Mouse (Mus musculus) natural killer cell, adult 2 months (primary cell): ENCODE measurements at regions not wholly inside any gene's neighbourhood (a gene's known extent, or its start where the extent isn't known, plus 50 kb on each side); places are given as distances from the start of the nearest gene placed in this dataset.

ENCODE experiments used
- DNase-seq, 2 experiments: peaks; one replicate each; pipeline ENCODE4 v3.0.0; 2022; ENCODE audit warnings: low spot score in 2 of 2

DNA sequence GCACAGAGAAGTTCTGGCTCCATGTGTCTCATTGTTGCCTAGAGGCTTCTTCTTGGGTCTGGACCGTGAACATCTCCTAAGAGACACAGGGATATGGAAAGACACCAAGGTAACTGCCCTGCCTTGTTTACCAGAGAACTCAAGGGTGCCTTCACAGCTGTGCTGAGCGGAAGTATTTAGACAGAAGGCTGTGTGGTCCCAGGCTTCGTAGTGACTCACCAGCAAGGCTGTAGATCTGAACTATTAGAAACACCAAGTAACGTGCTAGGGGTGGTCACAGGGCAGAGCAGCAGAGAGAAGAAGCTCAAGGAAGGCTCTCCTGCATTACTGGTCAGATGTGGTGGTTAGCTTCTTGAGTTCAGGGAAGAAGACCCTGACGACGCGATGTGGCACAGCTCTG is 51.6 kb upstream of the Lpp start:
- DNase-seq, result no peak

DNA sequence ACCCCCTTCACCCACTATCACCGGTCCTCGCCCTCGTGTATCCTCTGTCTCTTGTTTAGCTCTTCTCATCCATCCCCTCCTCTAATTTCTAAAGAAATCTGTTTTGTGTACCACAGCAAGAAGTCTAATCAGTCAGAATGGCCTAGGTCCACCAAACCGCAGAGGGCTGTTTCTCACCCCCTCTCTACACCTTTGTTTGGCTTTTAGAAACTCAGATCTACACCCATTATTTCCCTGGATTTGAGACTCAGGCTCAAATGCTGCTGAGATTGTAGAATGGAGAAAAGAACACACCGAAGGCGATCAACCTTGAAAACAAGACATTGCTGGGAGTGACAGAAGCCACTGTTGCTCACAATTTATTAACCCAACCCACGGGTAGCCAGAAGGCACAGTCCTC is 52.7 kb upstream of the Lpp start:
- no peak for DNase-seq

DNA sequence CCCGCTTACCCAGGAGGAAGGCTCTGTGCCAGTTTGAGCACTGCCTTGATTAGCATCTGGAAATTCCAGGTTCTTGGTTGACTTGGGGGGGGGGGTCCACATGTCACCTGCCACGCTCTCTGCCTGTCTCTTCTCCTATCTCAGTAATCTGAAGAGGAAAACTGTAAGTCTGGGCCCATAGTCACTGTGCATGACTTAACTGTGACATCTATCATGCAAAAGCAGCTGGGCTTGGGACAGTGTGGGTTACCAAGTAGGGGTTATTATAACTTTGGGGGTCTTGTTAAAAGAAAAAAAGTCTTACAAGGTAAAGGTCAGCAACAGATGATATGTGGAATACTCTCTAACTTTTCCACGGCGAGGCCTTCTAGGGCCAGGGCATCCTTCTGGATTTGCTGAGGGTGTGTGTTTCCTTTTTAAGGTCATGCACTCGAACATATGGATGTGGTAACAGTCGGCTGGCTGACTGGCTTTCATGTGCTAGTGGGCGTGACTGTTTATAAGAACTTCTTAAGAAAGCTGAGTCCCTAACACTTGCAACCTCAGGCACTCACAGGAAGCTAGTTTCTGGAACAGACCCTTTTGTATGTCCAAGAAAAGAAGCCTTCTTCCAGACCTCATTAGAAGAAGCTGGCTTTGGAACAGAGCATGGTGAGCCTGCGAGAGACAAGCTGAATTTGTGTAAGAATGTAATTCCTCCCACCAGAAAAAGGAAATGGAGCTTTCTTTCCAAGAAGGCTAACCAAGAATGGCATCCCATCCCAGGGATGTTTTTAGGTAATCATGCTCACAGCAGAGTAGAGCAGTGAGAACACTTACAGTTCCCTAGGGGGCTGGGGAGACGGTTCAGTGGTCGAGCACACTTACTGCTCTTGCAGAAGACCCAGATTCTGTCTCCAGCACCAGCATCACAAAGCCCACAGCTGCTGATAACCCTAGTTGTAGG is 53.7 kb upstream of the Lpp start:
- DNase-seq, result no peak

DNA sequence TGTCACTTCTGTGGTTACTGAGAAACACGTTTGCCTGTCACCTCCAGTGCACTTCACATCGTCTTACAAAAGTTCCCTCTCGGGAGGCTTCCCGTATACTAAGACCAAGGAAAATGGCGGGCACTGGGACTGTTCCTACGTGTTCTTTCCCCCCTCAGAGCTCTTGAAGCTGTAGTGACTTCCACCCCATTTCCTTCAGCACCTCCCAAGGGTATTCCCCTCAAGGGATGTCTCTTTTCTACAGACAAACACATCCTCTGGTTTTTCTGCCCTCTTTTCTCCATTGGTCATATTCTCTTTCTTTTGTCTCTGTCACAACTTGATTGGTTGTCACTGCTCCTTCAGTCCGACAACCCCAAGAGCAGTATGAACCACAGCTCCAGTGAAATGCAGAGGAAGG is 54.9 kb upstream of the Lpp start:
- no peak for DNase-seq

DNA sequence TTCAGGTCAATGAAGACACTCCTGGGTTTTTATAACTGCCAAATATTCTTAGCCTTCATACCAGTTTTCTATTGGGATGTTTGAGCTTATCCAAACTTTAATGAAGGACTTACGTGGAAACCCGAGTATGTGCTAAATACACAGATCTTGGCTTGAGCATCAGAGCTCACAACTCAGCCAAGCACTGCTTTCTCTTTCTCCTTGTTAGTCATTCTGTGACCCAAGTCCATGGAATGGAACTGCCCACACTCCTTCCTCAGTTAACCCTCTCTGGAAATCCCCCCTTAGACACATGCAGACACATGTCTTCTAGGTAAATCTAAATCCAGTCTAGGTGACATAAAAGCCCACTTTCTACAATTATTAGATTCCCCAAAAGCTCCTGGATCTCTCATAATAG is 58.9 kb upstream of the Lpp start:
- DNase-seq, result no peak

DNA sequence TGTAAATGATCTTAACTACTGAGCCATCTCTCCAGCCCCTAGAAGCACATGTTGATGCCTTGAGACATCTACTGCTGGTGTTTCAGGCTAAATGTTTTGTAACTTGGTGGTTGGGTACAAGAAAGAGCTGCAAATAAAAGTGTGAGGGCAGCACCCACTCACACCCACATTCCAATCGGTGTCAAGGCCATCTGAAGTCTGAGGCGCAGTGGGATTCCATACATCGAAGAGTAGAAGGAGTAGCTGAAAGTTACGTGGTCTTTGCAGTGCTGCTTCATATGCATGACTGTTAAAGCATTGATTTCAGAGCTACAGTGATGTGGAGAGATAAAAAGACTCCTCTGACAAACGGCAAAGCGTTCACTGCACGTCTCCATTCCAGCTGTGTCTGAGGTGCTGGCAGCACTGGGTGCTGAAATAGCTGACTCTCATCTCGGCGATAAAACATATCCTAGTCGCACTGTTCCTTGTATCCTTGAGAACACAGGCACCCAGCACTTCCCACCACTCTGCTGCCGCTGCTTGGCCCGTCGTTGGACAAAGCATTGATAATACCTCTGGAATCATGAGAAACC is 61.8 kb upstream of the Lpp start:
- DNase-seq, result no peak

DNA sequence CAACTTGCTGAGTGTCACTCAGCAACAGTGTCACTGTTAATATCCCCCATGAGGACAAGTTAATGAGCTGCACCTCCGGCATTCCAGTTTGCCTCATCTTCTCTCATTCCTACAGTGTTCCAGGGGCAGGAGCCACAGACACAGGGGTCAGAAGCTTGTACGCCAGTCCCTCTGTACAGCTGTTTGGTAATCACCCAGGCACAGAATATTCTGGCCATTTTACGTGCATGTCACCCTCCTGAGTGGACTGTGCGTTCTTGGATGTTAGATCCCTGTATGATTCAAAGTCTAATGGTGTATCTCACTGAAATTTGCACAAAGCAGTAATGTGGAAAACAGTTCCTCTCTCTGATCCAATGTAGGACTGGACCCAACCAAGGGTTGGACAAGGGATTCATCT is 66.7 kb upstream of the Lpp start:
- DNase-seq, result no peak

DNA sequence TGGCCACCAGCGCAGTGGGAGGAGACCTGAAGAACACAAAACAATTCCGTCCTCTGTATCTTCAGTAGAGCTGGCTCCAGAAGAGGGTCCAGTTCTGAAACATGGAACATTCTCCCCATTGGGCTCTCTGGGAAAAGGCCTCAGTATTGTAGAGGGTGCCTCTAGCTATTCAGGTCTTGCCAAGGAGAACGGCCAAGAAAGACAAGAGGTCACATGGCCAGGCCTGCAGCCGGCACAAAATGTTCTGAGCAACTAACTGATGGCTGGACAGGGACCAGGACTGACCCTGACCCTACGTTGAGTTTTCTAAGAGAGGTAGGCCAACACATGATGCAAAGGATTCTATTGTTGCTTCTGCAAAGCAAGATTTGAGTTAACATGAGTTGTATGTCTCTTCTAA is 67.3 kb upstream of the Lpp start:
- no peak for DNase-seq

DNA sequence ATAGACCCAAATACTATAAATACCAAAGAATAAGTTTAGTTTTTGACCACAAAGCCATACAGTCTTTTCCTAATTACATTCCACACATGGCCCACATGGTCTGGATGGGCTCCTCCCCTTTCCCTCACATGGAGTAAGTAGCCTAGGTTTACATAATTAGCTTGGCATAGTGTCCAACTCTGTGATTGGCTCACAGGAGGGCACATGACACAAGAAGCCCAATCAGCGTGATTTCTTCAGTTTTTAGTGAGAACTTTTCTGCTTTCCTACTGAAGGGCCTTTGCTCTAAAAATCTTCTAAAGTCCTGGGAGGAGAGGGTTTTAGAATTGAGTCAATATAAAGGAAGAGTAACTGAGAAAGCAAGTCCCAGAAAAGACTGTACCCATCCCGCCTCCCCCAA is 68.4 kb upstream of the Lpp start:
- no peak for DNase-seq

DNA sequence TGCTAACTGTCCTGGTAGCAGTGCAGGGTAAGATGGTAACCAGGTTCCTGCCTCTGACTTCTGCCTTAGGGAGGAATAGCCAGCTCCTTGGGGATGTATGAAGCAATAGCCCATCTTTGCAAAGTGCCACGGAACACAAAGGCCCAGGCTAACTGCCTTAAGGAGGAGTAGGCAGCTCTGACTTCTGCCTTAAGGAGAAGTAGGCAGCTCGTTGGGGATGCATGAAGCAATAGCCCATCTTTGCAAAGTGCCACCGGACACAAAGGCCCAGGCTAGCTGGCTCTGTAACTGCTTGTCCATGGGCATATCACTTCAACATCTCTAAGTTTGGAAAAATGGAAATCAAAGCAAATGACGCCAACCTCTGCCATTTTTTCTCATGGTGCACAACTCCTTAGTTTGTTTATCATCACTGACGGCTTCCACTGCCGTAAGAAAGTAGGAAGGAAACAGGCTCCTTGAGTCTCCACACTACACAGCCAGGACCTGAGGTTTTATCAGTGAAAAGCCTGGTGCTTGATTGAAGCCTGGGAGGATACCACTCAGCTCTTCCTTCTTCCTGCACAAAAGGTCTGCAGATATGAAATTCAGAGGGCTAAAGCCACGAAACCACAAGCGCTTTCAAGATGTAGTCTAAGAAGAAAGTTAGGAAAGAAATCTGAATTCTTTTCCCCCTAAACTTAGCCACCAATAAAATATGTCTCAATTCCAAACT is 74.4 kb upstream of the Lpp start:
- no peak for DNase-seq

DNA sequence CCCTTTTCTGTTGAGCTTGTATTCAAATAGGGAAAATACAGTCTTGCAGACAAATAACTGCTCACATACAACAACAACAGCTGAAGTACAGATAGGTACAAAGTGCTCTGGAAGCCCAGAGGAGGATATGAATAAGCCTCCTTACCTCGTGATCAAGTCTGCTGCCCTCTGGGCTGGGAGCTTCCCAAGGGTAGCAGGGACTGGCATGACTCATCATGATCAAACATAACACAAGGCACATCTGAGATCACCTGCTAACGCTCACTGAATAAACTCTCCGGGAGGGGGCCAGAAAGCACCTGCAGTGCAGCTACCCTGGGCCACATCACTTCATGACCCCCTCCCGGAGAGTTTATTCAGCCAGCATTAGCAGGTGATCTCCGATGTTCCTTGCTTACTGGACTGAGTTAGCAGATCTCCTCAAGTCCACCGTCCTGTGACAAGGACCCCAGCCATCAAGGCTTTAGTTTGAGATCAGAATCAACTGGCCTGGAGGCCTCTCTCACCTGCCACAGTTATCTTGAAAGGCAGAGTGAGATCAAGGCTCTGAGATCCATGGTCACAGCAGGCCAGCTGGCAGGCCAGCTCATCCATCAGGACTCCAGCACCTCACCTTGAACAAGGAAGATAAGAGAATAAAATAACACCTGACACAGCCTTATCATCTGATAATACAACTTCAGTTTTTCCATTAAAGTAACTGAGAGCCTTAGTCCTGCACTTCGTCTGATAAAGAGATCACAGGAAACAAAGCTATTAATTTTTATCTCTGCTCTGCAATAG is 79.6 kb upstream of the Lpp start:
- DNase-seq, result no peak

DNA sequence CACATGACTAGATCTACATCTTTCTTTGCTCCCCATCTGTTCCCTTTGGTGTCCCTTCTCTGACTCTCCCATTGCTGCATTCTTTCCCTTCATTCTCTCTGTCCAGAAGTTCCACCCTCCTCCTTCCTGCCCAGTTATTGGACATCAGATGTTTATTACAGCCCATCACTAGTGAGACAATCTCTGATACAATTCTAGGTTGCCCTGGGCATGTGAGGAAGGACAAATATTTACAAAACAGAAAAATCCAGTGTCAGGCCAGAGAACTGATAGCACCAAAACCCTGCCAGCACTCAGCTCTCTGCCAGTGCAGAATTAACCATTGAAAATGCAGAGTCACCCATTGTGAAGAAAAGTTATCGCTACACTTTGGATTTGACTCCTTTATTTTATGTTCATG is 87.9 kb upstream of the Lpp start:
- no peak for DNase-seq

DNA sequence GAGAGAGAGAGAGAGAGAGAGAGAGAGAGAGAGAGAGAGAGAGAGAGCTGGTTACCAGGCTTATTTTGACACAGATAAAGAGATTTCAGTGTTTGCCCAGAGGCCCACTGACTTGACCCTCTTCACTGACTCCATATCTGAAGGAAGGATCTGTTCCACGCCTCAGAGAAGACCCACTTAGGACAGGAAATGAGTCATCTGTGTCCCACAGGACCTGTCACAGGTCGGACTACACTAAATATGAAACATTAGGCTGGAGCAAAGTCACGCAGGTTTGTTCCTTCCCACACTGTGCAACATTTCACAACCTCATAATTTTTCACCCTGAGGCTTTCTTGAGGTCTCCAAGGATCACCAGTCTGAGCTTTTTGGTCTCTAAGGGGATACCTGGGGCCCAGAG is 96.5 kb upstream of the Lpp start:
- DNase-seq, result no peak

DNA sequence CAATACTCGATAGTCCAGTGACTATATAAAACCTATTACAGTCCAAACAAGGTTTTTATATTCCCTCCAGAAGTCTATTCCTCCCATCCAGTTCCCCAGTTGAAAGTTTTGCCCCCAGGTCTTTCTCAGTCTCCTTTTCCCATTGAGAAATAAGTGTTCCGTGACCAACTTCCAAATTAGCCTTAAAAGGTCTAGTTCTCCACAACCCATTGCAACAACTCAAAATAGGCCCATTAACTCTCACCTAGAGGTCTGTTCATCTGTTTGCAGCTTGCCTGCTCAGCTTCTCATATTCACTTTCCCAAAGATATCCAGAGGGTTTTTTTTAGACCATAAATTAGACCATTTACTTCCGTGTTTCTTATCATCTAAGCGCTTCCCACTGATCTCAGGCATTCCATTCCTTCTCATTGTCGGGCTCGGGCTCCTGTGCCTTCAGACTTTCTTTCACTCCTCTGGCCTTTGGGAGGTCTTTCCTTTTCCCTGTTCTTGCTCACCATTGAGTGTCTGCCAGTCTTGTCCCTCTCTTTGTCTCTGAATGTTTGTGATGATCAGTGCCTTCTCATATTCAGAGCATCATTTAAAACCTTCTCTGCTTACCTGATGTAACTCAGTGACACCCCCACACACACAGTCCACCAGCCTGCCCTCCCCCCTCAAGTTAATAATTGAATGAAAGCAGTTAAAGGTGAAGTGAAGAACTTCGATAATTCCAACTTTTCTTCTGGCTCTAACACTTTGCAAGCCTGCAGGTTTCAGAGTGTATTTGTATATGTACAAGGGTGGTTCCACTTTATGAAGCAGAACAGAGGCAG is 97.5 kb upstream of the Lpp start:
- no peak for DNase-seq

DNA sequence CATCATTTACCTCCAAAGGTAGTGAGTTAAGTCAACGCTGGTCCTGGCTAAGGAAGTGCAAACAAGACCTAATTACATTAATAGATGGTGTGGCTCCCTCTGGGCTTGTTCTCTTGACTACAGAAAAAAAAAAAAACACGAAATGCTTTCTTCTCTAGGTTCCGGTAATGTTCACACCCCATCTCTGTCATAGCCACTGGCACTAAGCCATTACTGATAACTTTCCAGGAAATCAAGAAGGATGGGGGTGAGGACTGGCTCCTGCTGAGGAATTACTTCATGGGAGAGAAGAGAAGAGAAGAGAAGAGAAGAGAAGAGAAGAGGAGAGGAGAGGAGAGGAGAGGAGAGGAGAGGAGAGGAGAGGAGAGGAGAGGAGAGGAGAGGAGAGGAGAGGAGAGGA is 109.1 kb upstream of the Lpp start:
- DNase-seq, result no peak

DNA sequence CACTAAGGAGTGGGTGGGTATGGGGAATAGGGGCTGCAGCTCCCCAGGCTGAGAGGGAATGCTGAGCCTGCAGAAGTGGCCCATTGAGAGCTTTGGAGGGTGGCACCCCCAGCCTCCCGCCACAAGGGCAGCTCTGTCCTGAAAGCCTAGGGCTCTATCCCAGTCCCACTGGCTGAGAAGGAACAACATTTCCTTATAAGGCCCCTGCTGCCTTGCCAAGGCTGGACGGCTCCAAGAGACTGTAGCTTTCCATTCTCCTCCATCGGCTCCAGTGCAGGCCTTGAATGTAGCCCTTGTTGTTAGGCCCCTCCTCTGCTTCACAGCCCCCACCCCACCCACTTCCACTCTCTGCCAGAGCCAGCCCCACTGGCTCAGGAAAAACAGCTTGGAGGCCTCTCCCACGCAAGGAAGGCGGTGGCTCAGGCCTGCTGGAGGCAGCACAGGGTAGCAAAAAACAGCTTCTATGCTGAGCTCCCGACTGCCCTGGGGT is 111.1 kb upstream of the Lpp start:
- DNase-seq, result no peak

DNA sequence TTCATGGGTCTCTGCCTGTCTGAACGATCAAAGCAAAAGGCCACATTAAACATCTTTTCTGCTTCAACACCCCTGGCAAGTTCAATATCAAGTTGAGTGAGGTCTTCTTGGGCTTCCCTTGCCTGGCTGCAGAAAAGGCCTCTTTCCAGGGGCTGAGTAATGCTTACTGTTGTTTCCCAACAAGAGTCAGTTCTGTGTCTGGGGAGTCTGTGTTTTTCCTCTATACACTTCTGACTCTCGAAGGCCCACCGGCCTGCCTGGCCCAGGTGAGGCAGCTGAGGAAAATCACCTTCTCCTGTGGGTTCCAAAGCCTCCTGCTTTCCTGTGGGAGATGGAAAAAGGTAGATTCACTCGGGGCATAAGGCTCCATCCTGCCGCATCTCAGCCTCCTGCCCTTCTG is 111.7 kb upstream of the Lpp start:
- DNase-seq, result no peak

DNA sequence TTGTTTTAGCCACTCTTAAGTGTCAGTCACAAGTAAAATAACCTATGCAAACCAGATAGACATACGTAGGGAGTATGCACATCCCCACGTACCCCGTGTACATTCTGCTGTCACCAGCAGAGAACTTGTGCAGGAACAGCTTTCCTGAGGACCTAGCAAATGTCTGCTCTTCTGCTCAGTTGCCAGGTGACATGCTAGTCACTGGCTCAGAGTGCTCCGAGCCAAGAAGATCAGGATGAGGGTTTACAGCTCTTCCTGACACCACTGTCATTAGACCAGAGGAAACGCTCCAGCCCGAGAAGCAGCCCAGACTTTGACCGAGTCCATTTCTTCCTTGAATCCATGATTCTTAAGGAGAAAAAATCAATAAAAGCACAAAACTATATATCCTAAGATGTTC is 115.5 kb upstream of the Lpp start:
- no peak for DNase-seq

DNA sequence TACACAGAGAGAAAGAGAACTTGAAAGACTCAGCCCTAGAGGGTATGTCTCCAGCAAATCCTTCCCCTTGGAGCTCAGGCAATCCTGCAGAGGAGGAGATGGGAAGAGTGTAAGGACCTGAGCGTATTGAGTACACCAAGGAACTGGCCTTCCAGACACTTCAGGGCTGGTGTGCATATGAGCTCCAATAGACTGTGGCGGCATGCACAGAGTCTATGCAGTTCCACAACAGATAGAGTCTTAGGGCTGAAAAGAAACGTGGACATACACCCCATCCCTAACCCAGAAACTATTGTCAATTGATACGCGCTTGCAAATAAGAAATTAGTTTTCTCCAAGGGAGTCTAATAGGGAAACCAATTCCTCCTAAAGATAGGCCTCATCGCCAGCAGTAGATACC is 130.6 kb upstream of the Lpp start:
- DNase-seq, result no peak

DNA sequence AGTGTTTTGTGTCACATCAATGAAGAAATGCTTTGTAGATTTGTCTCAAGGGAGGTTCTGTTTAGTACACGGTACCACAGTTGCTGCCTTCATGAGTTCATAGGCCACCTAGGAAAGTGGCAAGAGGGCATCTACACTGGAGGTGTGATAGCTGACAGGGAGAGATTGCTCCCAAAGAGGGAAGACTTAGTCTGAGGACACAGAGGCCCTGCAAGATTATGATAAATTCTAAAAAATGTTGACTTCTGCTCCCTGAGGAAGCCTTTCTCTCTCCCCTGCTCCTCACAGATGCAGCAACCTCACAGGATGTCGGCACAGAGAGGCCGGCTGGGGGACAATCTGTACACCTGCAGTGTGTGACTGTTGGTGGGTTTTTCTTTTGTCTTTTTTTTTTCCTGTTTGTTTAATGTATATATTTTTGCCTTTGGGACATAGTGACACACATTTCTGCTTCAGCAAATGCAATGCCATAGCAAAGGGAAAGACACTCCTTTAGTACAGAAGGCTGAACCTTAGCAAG is 133.5 kb upstream of the Lpp start:
- no peak for DNase-seq

DNA sequence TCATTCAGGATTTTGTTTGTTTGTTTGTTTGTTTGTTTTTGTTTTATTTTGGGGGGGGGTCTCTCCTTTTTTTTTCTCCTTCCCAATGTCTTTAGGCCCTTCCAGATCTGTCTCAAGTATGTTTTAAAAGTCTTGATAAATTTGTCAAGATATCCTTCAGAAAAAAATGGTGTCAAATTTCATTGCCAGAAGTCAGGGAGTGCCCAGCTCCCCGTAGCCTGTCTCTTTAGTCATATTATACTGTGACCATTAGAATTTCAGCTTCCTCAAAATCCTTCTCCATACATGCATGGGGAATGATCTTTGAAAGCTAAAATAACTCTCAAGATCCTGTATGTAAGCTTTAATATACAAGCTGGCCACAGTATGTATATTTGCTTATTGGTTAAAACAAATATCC is 134.3 kb upstream of the Lpp start:
- DNase-seq, result no peak
